Mouse (Mus musculus): ENCODE measurements around the gene Col9a1. TPM values are rescaled to one million over a fixed set of nuclear protein-coding genes. Genes with fewer than 3 reads are reported as not detected.

Col9a1 gene
- polyA plus RNA-seq, 1 experiment: 0.86 TPM

DNA sequence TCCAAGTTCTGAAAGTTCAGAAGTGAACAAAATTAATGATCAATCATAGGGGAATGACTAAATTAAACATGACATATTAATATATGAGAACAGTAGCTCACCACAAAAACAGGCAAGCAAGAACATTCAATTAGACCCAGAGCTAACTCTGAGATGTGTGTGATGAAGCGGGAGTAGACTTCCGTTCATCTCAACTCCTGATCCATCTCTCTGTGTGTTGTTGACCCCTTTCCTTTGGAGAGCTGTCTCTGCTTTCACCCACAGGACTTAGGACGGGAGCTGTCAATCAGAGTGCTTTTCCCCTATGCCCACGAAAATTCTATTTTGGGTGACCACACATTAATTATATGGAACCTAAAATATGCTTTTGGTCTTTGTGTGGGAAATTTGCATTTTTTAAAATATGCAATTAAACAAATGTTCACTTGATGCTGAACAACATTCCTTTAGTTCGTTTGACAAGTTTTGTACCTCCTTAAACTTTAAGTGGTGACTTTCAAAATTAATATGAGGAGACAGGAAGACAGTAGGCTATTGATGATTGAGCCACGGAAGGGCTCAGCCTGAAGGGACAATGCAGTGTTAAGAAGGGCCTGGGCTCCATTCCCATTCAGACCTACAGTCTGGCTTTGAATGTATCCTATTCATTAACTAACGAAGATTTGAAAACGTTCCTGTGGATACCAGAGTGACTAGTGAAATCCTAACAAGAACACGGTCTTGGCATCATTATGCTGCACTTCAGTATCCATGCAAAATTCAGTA is 34.4 kb downstream of the Col9a1 start:
- TF ChIP-seq CTCF (IDR thresholded peaks at IDR 0.05; ENCODE audit: borderline replicate concordance, insufficient read depth, low read length) (no peak), POLR2A (IDR thresholded peaks at IDR 0.05; ENCODE audit: low read depth, low read length) (no peak)
- H3K27ac ChIP-seq (ENCODE audit: insufficient read depth, low read length): no peak overlapping the region
- no peak overlapping the region for H3K4me3 ChIP-seq (ENCODE audit: insufficient read depth, low read length)
- no peaks in the 10 kb centered on the region for H3K4me1 ChIP-seq (ENCODE audit: control insufficient read depth, insufficient read depth, low read length)

DNA sequence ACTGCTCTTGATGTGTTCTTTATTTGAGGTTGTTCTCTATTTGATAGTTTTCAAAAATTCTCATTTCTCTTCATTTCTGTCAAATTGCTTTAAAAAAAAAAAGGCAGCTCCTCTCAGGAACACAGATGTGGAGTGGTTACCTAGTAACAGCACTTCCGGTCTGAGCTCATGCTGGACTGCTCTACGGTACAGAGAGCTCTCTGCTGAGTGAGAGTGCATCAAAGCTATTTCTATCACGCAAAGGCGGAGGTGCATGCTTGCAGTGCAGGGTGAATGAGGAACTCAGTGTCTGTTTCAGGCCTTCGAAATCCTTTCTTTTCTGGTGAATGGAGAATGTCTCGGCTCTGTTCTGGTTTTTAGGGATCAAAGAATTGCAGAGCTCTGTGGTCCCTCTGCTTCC is 41.6 kb downstream of the Col9a1 start:
- no peak overlapping the region for H3K27ac ChIP-seq (ENCODE audit: insufficient read depth, low read length)
- H3K4me1 ChIP-seq (ENCODE audit: control insufficient read depth, insufficient read depth, low read length): no peaks in the 10 kb centered on the region; the same call in 1 of the 2 replicates
- TF ChIP-seq CTCF (IDR thresholded peaks at IDR 0.05; ENCODE audit: borderline replicate concordance, insufficient read depth, low read length): no peak
- TF ChIP-seq POLR2A (IDR thresholded peaks at IDR 0.05; ENCODE audit: low read depth, low read length): no peak
- no peak overlapping the region for H3K4me3 ChIP-seq (ENCODE audit: insufficient read depth, low read length)

DNA sequence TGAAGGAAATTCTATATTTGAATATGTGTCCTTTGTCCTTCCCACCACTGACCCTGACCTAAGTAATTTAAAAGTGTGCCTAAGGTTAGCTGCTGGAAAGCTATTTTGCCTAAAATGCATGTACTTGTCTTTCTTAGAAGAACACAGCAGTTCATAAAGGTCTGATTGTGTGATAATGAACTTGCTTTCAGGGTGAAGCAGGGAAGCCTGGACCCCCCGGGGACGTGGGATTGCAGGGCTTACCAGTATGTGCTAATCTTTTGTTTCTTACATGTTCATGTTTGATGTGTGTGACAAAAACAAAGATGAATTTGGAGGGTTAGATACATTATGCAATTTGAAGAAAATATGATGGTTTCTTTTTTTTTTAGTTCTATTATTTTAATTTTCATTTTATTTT is 44.8 kb downstream of the Col9a1 start:
- TF ChIP-seq CTCF (IDR thresholded peaks at IDR 0.05; ENCODE audit: borderline replicate concordance, insufficient read depth, low read length) (no peak), POLR2A (IDR thresholded peaks at IDR 0.05; ENCODE audit: low read depth, low read length) (no peak)
- Histone ChIP-seq H3K4me1 (ENCODE audit: control insufficient read depth, insufficient read depth, low read length) (peaks cover 2% of the 10 kb centered on the region; the same call in 1 of the 2 replicates), H3K27ac (ENCODE audit: insufficient read depth, low read length) (no peak overlapping the region), H3K4me3 (ENCODE audit: insufficient read depth, low read length) (no peak overlapping the region)

DNA sequence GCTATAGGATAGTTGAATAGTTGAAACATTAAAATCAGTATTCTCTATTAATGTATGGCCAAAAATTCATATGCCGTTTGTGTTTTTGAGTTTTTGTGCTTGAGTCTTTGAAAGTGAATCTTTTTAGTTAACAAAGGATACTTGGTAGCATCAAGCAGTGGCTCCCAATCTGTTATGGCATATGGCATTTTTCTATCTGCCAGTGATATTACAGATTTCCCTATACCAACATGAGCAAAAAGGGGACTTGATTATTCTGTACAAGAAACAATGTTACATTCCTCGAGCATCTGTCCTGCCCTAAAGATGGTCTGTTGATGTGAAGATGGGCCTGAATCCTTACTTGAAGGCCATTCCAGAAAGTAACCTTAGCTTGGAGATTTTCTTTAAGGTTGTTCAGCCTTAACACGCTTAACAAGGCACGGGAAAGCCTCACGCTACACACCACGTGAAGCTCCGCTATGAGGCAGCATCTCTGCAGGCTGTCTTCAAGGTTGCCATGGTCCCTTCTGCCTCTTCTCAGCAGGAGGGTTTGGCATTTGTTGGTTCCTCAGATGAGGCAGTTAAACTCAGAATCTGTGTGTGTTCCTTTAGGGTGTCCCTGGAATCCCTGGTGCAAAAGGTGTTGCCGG is 45.7 kb downstream of the Col9a1 start:
- H3K4me1 ChIP-seq (ENCODE audit: control insufficient read depth, insufficient read depth, low read length): peaks cover 2% of the 10 kb centered on the region; the same call in 1 of the 2 replicates
- H3K4me3 ChIP-seq (ENCODE audit: insufficient read depth, low read length): no peak overlapping the region
- H3K27ac ChIP-seq (ENCODE audit: insufficient read depth, low read length): no peak overlapping the region
- TF ChIP-seq CTCF (IDR thresholded peaks at IDR 0.05; ENCODE audit: borderline replicate concordance, insufficient read depth, low read length): no peak

DNA sequence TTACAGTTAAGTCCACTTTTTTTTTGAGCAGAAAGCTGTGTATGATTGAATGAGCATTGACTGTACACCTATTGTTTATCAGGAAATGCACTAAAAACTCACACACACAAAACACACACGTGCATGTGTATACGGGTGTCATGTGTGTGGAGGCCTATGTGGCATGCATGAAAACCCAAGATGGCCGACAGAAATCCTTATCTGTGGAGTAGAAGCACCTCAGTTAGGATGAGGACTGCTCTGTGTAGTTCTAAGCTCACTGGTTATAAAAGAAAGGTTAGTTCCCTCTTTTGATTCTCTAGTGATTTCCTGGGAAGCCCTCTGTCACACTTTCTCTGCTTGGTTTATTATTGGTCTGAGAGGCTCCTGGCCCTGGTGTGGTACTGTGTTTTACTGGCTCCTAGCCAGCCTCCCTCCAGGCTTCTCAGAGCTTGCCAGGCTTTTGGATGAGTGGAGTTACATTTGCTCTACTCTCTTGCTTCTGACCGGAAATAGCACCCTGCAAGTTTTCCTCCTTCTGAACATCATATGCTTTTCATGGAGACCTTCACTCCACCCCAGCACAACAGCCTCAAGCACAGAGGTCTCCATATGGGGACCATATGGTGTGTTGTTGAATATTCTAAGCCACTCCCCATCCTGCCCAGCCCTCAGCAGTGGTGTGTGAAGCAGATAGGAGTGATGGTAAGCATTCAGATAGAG is 48.6 kb downstream of the Col9a1 start:
- H3K4me3 ChIP-seq (ENCODE audit: insufficient read depth, low read length): no peak overlapping the region
- TF ChIP-seq POLR2A (IDR thresholded peaks at IDR 0.05; ENCODE audit: low read depth, low read length) (no peak), CTCF (IDR thresholded peaks at IDR 0.05; ENCODE audit: borderline replicate concordance, insufficient read depth, low read length) (no peak)
- 0 out of 2 replicates have a peak, but pooled peaks cover 2% of the 10 kb centered on the region for H3K4me1 ChIP-seq (ENCODE audit: control insufficient read depth, insufficient read depth, low read length)
- no peak overlapping the region for H3K27ac ChIP-seq (ENCODE audit: insufficient read depth, low read length)

DNA sequence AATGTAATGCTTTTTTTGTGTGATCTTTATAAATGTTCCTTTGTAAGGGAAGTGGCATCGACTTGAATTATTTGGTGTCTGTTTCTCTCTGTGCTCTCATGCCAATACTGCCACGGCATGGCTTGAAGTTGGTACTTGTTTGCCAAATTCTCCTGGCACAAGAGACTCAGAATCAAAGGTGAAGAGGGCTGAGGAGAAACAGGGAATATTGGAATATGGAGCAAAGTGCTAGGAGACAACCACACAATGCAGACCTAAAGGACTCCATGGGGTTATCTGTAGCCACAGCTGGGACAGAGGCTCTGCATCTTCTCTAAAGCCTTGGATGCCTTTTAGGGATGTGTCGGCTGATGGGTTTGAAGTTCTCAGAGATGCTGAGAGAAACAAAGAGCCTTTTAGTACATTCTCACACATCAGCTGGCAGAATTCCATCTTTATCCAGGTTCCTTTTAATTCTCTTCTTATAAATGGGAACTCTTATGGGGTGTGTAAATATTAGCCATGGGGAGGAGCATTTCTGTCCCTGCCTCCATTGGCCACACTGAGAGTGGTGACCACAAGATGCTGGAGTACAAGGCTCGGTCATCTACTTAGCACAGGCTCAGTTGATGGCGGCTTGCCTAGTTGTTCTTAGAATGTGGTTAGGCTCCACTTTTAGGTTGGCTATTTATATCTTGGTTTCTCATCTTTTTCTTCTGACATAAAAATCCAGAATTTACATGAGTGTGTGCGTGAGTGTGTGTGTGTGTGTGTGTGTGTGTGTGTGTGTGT is 49.7 kb downstream of the Col9a1 start:
- no peak for TF ChIP-seq POLR2A (IDR thresholded peaks at IDR 0.05; ENCODE audit: low read depth, low read length)
- TF ChIP-seq CTCF (IDR thresholded peaks at IDR 0.05; ENCODE audit: borderline replicate concordance, insufficient read depth, low read length): no peak
- H3K4me3 ChIP-seq (ENCODE audit: insufficient read depth, low read length): no peak overlapping the region
- H3K27ac ChIP-seq (ENCODE audit: insufficient read depth, low read length): no peak overlapping the region
- H3K4me1 ChIP-seq (ENCODE audit: control insufficient read depth, insufficient read depth, low read length): 0 out of 2 replicates have a peak, but pooled peaks cover 2% of the 10 kb centered on the region

DNA sequence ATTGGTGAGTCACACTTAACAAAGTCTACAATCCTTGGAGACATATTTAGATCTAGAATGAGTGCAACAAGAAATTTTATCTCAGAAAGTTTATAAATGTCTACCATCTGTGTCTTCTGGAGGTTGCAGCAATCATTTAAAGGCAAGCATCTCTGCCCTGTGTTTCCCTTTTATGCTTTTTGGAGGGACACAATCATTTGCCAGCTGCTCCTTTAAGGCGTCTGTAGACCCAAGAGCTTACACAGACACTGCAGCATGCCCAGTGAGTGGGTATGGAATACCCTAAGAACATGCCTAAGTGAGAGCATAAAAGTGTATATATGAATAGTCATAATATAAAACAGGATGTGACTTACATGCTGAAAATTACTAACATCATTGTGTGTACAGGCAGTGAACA is 52.1 kb downstream of the Col9a1 start:
- TF ChIP-seq CTCF (IDR thresholded peaks at IDR 0.05; ENCODE audit: borderline replicate concordance, insufficient read depth, low read length) (no peak), POLR2A (IDR thresholded peaks at IDR 0.05; ENCODE audit: low read depth, low read length) (no peak)
- Histone ChIP-seq H3K27ac (ENCODE audit: insufficient read depth, low read length) (no peak overlapping the region), H3K4me3 (ENCODE audit: insufficient read depth, low read length) (no peak overlapping the region), H3K4me1 (ENCODE audit: control insufficient read depth, insufficient read depth, low read length) (0 out of 2 replicates have a peak, but pooled peaks cover 2% of the 10 kb centered on the region)

DNA sequence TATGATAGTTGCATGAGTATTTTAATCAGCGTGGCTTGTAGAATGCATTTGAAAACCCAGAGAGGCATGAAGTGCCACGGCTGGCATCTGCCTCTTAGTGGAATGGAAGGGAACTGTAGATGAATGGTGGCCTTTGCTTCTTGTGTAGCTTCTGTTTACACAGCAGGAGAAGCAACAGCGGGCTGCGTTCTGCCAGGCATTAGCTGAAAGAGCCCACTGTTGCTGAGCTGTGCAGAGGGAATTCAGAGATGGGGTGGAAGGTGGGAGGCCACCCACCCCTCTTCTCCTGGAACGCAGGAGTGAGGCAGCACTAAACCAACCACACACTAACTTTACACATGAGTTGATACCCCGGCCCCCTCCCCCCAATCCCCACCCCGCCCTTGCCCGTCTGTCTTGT is 53.0 kb downstream of the Col9a1 start:
- TF ChIP-seq CTCF (IDR thresholded peaks at IDR 0.05; ENCODE audit: borderline replicate concordance, insufficient read depth, low read length) (no peak), POLR2A (IDR thresholded peaks at IDR 0.05; ENCODE audit: low read depth, low read length) (no peak)
- Histone ChIP-seq H3K4me3 (ENCODE audit: insufficient read depth, low read length) (no peak overlapping the region), H3K27ac (ENCODE audit: insufficient read depth, low read length) (no peak overlapping the region), H3K4me1 (ENCODE audit: control insufficient read depth, insufficient read depth, low read length) (0 out of 2 replicates have a peak, but pooled peaks cover 2% of the 10 kb centered on the region)

DNA sequence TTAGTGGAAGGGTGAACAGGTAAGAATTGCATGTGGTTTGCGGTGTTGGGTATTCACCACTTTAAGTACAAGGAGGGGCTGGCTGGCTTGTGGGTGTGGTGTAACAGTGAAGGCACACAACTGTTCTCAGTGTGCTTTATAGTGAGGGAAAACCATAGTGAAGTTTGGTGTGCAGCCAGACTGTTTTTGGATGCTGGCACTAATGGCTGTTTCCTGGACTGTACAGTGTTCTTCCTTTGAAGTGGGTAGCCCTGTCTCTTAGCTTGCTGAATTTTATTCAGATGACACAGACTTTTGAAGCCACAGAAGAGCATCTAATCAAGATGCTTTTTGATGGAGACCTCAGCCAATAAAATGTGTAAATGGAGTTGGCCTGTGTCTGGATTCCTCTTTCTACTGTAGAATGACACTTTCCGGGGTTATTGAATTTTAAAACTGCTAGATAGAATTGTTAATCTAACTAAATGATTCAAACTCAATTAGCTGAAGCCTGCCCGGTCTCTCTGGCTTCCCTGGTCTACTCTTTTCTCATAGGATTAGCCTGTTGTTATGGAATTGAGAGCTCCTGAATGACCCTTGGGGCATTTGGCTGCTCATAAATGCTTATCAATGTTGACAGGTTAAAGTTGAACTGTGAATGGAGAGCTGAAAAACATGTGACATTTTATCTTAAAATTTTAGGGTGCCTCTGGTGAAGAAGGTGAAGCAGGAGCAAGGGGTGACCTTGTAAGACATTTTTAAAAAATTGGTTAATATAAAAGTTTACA is 54.3 kb downstream of the Col9a1 start:
- TF ChIP-seq CTCF (IDR thresholded peaks at IDR 0.05; ENCODE audit: borderline replicate concordance, insufficient read depth, low read length) (no peak), POLR2A (IDR thresholded peaks at IDR 0.05; ENCODE audit: low read depth, low read length) (no peak)

More for the DNA sequence above, 54.3 kb downstream of the Col9a1 start:
- Histone ChIP-seq H3K4me1 (ENCODE audit: control insufficient read depth, insufficient read depth, low read length) (peaks cover 6% of the 10 kb centered on the region), H3K27ac (ENCODE audit: insufficient read depth, low read length) (no peak overlapping the region), H3K4me3 (ENCODE audit: insufficient read depth, low read length) (no peak overlapping the region)
